Mouse (Mus musculus) hindbrain, embryonic 15.5 days (tissue): ENCODE results near the gene Astl. TPM values are rescaled to one million over a fixed set of nuclear protein-coding genes. Genes with fewer than 3 reads are reported as not detected.

ENCODE experiments used
- ATAC-seq: fragments of 200-750 bp; cut with Nextera tagmentation; 2 replicates; pipeline ENCODE4 v1.8.0; 2017; ENCODE audit warnings: low read depth, moderate number of reproducible peaks, moderate TSS enrichment; ENCODE audit not compliant: low FRiP score
- H3K27ac ChIP-seq: fragments of 300-500 bp; sonication (generic); replicated peaks from 2 replicates; pipeline ENCODE4 v1.5.1; 2015; ENCODE audit warnings: mild to moderate bottlenecking, inconsistent platforms
- H3K27me3 ChIP-seq: fragments of 300-500 bp; sonication (generic); 2 replicates; pipeline ENCODE4 v1.6.1; 2015; ENCODE audit warnings: control low read depth, inconsistent platforms
- H3K36me3 ChIP-seq: fragments of 300-500 bp; sonication (generic); 2 replicates; pipeline ENCODE4 v1.6.1; 2015; ENCODE audit warnings: control low read depth, inconsistent platforms
- H3K4me1 ChIP-seq: fragments of 300-500 bp; sonication (generic); replicated peaks from 2 replicates; pipeline ENCODE4 v1.6.1; 2015; ENCODE audit warnings: control low read depth, inconsistent platforms
- H3K4me2 ChIP-seq: fragments of 300-500 bp; sonication (generic); 2 replicates; pipeline ENCODE4 v1.6.1; 2015; ENCODE audit warnings: moderate library complexity, mild to moderate bottlenecking, inconsistent platforms
- H3K4me3 ChIP-seq: fragments of 300-500 bp; sonication (generic); 2 replicates; pipeline ENCODE4 v1.5.1; 2015; ENCODE audit warnings: mild to moderate bottlenecking, inconsistent platforms
- H3K9ac ChIP-seq: fragments of 300-500 bp; sonication (generic); 2 replicates; pipeline ENCODE4 v1.6.1; 2015; ENCODE audit warnings: inconsistent platforms
- H3K9me3 ChIP-seq: fragments of 300-500 bp; sonication (generic); 2 replicates; pipeline ENCODE4 v1.6.1; 2016; ENCODE audit warnings: control low read depth, inconsistent platforms
- WGBS: fragments of 180-500 bp; shearing (Covaris S2); methylation state at CpG from one replicate; pipeline ENCODE4 v1.1.7; 2015; 5-methylcytosine and 5-hydroxymethylcytosine counted together
- polyA plus RNA-seq: library from polyadenylated mRNA; unstranded; fragments of >200 nt; fragmentation: Nextera tagmentation; extraction: Ambion mirVana; gene quantifications from 2 replicates; pipeline ENCODE4 v1.2.1, GENCODE M21; 2015

The Astl gene
- polyA plus RNA-seq, 1 experiment from 2014 or later, result not detected

GRCm38 (mm10) chr2:127310685-127311084 is 27.8 kb upstream of the Astl start:
- H3K9ac ChIP-seq, result no peak overlapping the region
- no peaks in the 10 kb centered on the region for H3K36me3 ChIP-seq
- H3K4me1 ChIP-seq, result no peaks in the 10 kb centered on the region
- no peak for ATAC-seq
- H3K27me3 ChIP-seq, result no peaks in the 10 kb centered on the region
- H3K27ac ChIP-seq, result no peak overlapping the region
- H3K4me2 ChIP-seq, result no peak overlapping the region
- no peaks in the 10 kb centered on the region for H3K9me3 ChIP-seq
- WGBS, result 90% methylated on average over 7 of the region's 7 CpGs
- H3K4me3 ChIP-seq, result no peak overlapping the region

GRCm38 (mm10) chr2:127311193-127311592 is 27.2 kb upstream of the Astl start:
- Histone ChIP-seq H3K27ac (no peak overlapping the region), H3K4me3 (no peak overlapping the region), H3K27me3 (no peaks in the 10 kb centered on the region), H3K4me2 (no peak overlapping the region), H3K36me3 (no peaks in the 10 kb centered on the region), H3K9ac (no peak overlapping the region), H3K4me1 (no peaks in the 10 kb centered on the region), H3K9me3 (no peaks in the 10 kb centered on the region)
- WGBS, result 75% methylated on average over 1 of the region's 1 CpGs
- no peak for ATAC-seq

- no peak overlapping the region for H3K4me3 ChIP-seq
- ATAC-seq, result no peak
- no peak overlapping the region for H3K4me2 ChIP-seq
- no peak overlapping the region for H3K27ac ChIP-seq
- H3K36me3 ChIP-seq, result no peaks in the 10 kb centered on the region
- no peaks in the 10 kb centered on the region for H3K9me3 ChIP-seq
- H3K4me1 ChIP-seq, result no peaks in the 10 kb centered on the region
- no peaks in the 10 kb centered on the region for H3K27me3 ChIP-seq
- 95% methylated on average over 4 of the region's 4 CpGs for WGBS
- H3K9ac ChIP-seq, result no peak overlapping the region
Measured at GRCm38 (mm10) chr2:127312801-127313200, 25.6 kb upstream of the Astl start.

- ATAC-seq, result no peak
- Histone ChIP-seq H3K9me3 (no peaks in the 10 kb centered on the region), H3K27ac (no peak overlapping the region), H3K4me3 (no peak overlapping the region), H3K4me1 (no peaks in the 10 kb centered on the region), H3K36me3 (no peaks in the 10 kb centered on the region), H3K27me3 (no peaks in the 10 kb centered on the region), H3K4me2 (no peak overlapping the region), H3K9ac (no peak overlapping the region)
- WGBS, result 52% methylated on average over 4 of the region's 4 CpGs
Measured at GRCm38 (mm10) chr2:127313878-127314277, 24.6 kb upstream of the Astl start.

- no peaks in the 10 kb centered on the region for H3K27me3 ChIP-seq
- no peak overlapping the region for H3K9ac ChIP-seq
- H3K27ac ChIP-seq, result no peak overlapping the region
- H3K9me3 ChIP-seq, result no peaks in the 10 kb centered on the region
- no peaks in the 10 kb centered on the region for H3K4me1 ChIP-seq
- ATAC-seq, result no peak
- no peaks in the 10 kb centered on the region for H3K36me3 ChIP-seq
- WGBS, result 79% methylated on average over 6 of the region's 6 CpGs
- H3K4me3 ChIP-seq, result no peak overlapping the region
- no peak overlapping the region for H3K4me2 ChIP-seq
Measured at GRCm38 (mm10) chr2:127314467-127315154, 23.8 kb upstream of the Astl start.

GRCm38 (mm10) chr2:127315155-127315470 is 23.3 kb upstream of the Astl start:
- no peak for ATAC-seq
- H3K27me3 ChIP-seq, result no peaks in the 10 kb centered on the region
- no peak overlapping the region for H3K27ac ChIP-seq
- H3K4me1 ChIP-seq, result no peaks in the 10 kb centered on the region
- no peak overlapping the region for H3K4me2 ChIP-seq
- H3K9ac ChIP-seq, result no peak overlapping the region
- no peaks in the 10 kb centered on the region for H3K9me3 ChIP-seq
- no peaks in the 10 kb centered on the region for H3K36me3 ChIP-seq
- no peak overlapping the region for H3K4me3 ChIP-seq
- WGBS, result 94% methylated on average over 1 of the region's 1 CpGs

GRCm38 (mm10) chr2:127316431-127316830 is 22.0 kb upstream of the Astl start:
- H3K4me1 ChIP-seq, result no peaks in the 10 kb centered on the region
- WGBS, result 81% methylated on average over 5 of the region's 5 CpGs
- no peak overlapping the region for H3K27ac ChIP-seq
- H3K36me3 ChIP-seq, result no peaks in the 10 kb centered on the region
- no peak overlapping the region for H3K4me2 ChIP-seq
- H3K4me3 ChIP-seq, result no peak overlapping the region
- H3K27me3 ChIP-seq, result no peaks in the 10 kb centered on the region
- H3K9me3 ChIP-seq, result no peaks in the 10 kb centered on the region
- no peak overlapping the region for H3K9ac ChIP-seq
- no peak for ATAC-seq

GRCm38 (mm10) chr2:127318136-127318535 is 20.3 kb upstream of the Astl start:
- 90% methylated on average over 4 of the region's 4 CpGs for WGBS
- Histone ChIP-seq H3K36me3 (no peaks in the 10 kb centered on the region), H3K9me3 (no peaks in the 10 kb centered on the region), H3K9ac (no peak overlapping the region), H3K27ac (no peak overlapping the region), H3K27me3 (no peaks in the 10 kb centered on the region), H3K4me3 (no peak overlapping the region), H3K4me2 (no peak overlapping the region), H3K4me1 (no peaks in the 10 kb centered on the region)
- ATAC-seq, result no peak

GRCm38 (mm10) chr2:127319071-127319470 is 19.4 kb upstream of the Astl start:
- Histone ChIP-seq H3K36me3 (no peaks in the 10 kb centered on the region), H3K9me3 (no peaks in the 10 kb centered on the region), H3K27me3 (no peaks in the 10 kb centered on the region), H3K27ac (no peak overlapping the region), H3K4me2 (no peak overlapping the region), H3K9ac (no peak overlapping the region), H3K4me3 (no peak overlapping the region), H3K4me1 (no peaks in the 10 kb centered on the region)
- ATAC-seq, result no peak
- 78% methylated on average over 4 of the region's 4 CpGs for WGBS

- Histone ChIP-seq H3K27ac (no peak overlapping the region), H3K36me3 (no peaks in the 10 kb centered on the region), H3K27me3 (no peaks in the 10 kb centered on the region), H3K4me2 (no peak overlapping the region), H3K9me3 (no peaks in the 10 kb centered on the region), H3K9ac (no peak overlapping the region), H3K4me3 (no peak overlapping the region), H3K4me1 (no peaks in the 10 kb centered on the region)
- no peak for ATAC-seq
- WGBS, result 81% methylated on average over 6 of the region's 6 CpGs
Measured at GRCm38 (mm10) chr2:127322671-127323285, 15.7 kb upstream of the Astl start.

- Histone ChIP-seq H3K4me1 (no peaks in the 10 kb centered on the region), H3K4me3 (no peak overlapping the region), H3K9me3 (no peaks in the 10 kb centered on the region), H3K4me2 (no peak overlapping the region), H3K36me3 (no peaks in the 10 kb centered on the region), H3K9ac (no peak overlapping the region), H3K27me3 (no peaks in the 10 kb centered on the region), H3K27ac (no peak overlapping the region)
- WGBS, result 84% methylated on average over 1 of the region's 1 CpGs
- no peak for ATAC-seq
Measured at GRCm38 (mm10) chr2:127323667-127324066, 14.8 kb upstream of the Astl start.

GRCm38 (mm10) chr2:127324456-127324855 is 14.0 kb upstream of the Astl start:
- Histone ChIP-seq H3K4me2 (no peak overlapping the region), H3K27me3 (no peaks in the 10 kb centered on the region), H3K9me3 (no peaks in the 10 kb centered on the region), H3K4me3 (no peak overlapping the region), H3K36me3 (no peaks in the 10 kb centered on the region), H3K27ac (no peak overlapping the region), H3K4me1 (no peaks in the 10 kb centered on the region), H3K9ac (no peak overlapping the region)
- ATAC-seq, result no peak
- 89% methylated on average over 7 of the region's 7 CpGs for WGBS
